Mouse (Mus musculus) megakaryocyte progenitor cell, adult 5-6 weeks (primary cell): ENCODE results near the gene Olfr1443. TPM values are rescaled to one million over a fixed set of nuclear protein-coding genes. Genes with fewer than 3 reads are reported as not detected.
A peak's percentile ranks its signal among the peaks of the same experiment; 100 is the strongest.
"Not testable (repeated sequence)": the region's sequence is repeated elsewhere in the genome, so short reads cannot be mapped to it uniquely, and the experiment has no call there.

Source experiments
- ATAC-seq: replicated peaks from 2 replicates; pipeline ENCODE4 v1.8.0; 2016; ENCODE audit warnings: mild to moderate bottlenecking, moderate TSS enrichment, inconsistent platforms; ENCODE audit not compliant: poor library complexity
- total RNA-seq, 2 experiments: library from RNA; stranded (forward) in 1 of 2; stranded (reverse) in 1 of 2; fragments of 157-497, 149-512 nt in 1 of 2; fragments of 200-1000 nt in 1 of 2; gene quantifications; 2 replicates each; pipeline versions ENCODE4 v1.2.3 to v1.2.4; 2015 to 2017

Olfr1443 gene
- total RNA-seq (2015) (not detected in 2 replicates), total RNA-seq (2017) (not detected in 2 replicates)

- no peak for ATAC-seq
Measured at GRCm38 (mm10) chr19:12677812-12678211, at the start of gene Olfr1443. Olfr1443 (plus strand) TSS chr19:12678112.

GRCm38 (mm10) chr19:12633176-12633575, 44.7 kb upstream of the Olfr1443 start, which contains the start of gene Glyat:
Glyat (plus strand) TSS chr19:12633308.
- ATAC-seq, result no peak

- ATAC-seq, result no peak
Measured at GRCm38 (mm10) chr19:12634259-12634658, 43.7 kb upstream of the Olfr1443 start.

- no peak for ATAC-seq
Measured at GRCm38 (mm10) chr19:12634963-12635362, 42.9 kb upstream of the Olfr1443 start.

GRCm38 (mm10) chr19:12636863-12637262, 41.0 kb upstream of the Olfr1443 start:
- ATAC-seq, result no peak

- ATAC-seq, result no peak
Measured at GRCm38 (mm10) chr19:12638049-12638448, 39.9 kb upstream of the Olfr1443 start.

GRCm38 (mm10) chr19:12649511-12649910, 28.4 kb upstream of the Olfr1443 start:
- ATAC-seq, result no peak

- ATAC-seq, result no peak
Measured at GRCm38 (mm10) chr19:12666156-12666555, 11.8 kb upstream of the Olfr1443 start.

GRCm38 (mm10) chr19:12668601-12669000, 9.3 kb upstream of the Olfr1443 start:
- ATAC-seq, result not testable (repeated sequence)

- no peak for ATAC-seq
Measured at GRCm38 (mm10) chr19:12670139-12670538, 7.8 kb upstream of the Olfr1443 start, which contains the start of gene Olfr1442. Olfr1442 (plus strand) TSS chr19:12670439.

GRCm38 (mm10) chr19:12671051-12671450, 6.9 kb upstream of the Olfr1443 start:
- ATAC-seq, result no peak

- ATAC-seq, result no peak
Measured at GRCm38 (mm10) chr19:12684638-12685037, 6.7 kb downstream of the Olfr1443 start.

- no peak for ATAC-seq
Measured at GRCm38 (mm10) chr19:12685231-12685630, 7.3 kb downstream of the Olfr1443 start.

GRCm38 (mm10) chr19:12695590-12695989, 17.7 kb downstream of the Olfr1443 start, which contains the start of gene Keg1:
Keg1 (plus strand) TSS chr19:12695786.
- ATAC-seq, result no peak

GRCm38 (mm10) chr19:12696221-12696620, 18.3 kb downstream of the Olfr1443 start:
- ATAC-seq, result no peak

- ATAC-seq, result no peak
Measured at GRCm38 (mm10) chr19:12708458-12708857, 30.5 kb downstream of the Olfr1443 start.

GRCm38 (mm10) chr19:12708986-12709385, 31.1 kb downstream of the Olfr1443 start:
- ATAC-seq, result no peak

- ATAC-seq, result no peak
Measured at GRCm38 (mm10) chr19:12719189-12719588, 41.3 kb downstream of the Olfr1443 start.

- no peak for ATAC-seq
Measured at GRCm38 (mm10) chr19:12720463-12720862, 42.6 kb downstream of the Olfr1443 start.

- not testable (repeated sequence) for ATAC-seq
Measured at GRCm38 (mm10) chr19:12720919-12721318, 43.0 kb downstream of the Olfr1443 start.

- ATAC-seq, result not testable (repeated sequence)
Measured at GRCm38 (mm10) chr19:12721596-12721995, 43.7 kb downstream of the Olfr1443 start.

GRCm38 (mm10) chr19:12722308-12722707, 44.4 kb downstream of the Olfr1443 start:
- ATAC-seq, result peak; percentile 93

- no peak for ATAC-seq
Measured at GRCm38 (mm10) chr19:12725851-12726250, 47.9 kb downstream of the Olfr1443 start.
